Mouse (Mus musculus) heart, postnatal 4 days (tissue): Measurements from ENCODE around the gene Trim24. TPM values are rescaled to one million over a fixed set of nuclear protein-coding genes. Genes with fewer than 3 reads are reported as not detected.

Experiments used
- total RNA-seq, 2 experiments: library from RNA; stranded (reverse); gene quantifications; 2 replicates each; pipeline ENCODE4 v1.2.3; 2021

Trim24 gene
- total RNA-seq, 2 experiments from 2014 or later = 50.8 to 60.3 TPM

Other genes starting within 250 kb of the Trim24 start
- under 1 TPM; 0.65 to 0.69 TPM for gene Svopl, start 176.2 kb downstream of the Trim24 start, total RNA-seq
- gene Tmem213, start 238.4 kb downstream of the Trim24 start, total RNA-seq = not detected